Mouse (Mus musculus): ENCODE data around the gene Myo10. TPM values are rescaled to one million over a fixed set of nuclear protein-coding genes. Genes with fewer than 3 reads are reported as not detected.
A peak's percentile ranks its signal among the peaks of the same experiment; 100 is the strongest.

Myo10 gene
- polyA plus RNA-seq, 1 experiment from 2014 or later = 40.5 TPM

DNA sequence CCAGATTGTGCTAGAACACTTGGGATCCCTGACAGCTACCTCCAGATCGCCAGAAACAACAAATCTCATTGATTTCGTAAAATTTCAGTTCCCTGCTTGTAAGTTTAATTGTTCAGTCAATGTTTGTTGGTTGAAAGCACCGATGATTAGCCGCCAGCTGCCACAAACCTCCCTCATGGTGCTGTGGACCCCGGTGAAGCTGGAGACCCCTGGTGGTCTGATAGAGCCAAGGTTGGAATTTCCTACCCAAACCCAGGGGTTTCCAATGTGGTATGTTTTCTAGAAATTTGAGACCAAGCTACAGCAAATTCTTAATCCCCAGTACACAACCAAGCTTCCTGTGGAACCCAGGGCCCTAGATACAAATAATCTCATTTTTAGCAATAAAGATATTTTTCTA, 179.4 kb downstream of the Myo10 start:
- Histone ChIP-seq H3K36me3 (peaks cover 98% of the 10 kb centered on the region), H3K9ac (no peak overlapping the region), H3K27me3 (no peaks in the 10 kb centered on the region), H3K9me3 (replicated peaks) (no peaks in the 10 kb centered on the region), H3K4me3 (replicated peaks) (no peak overlapping the region), H3K4me1 (peaks cover 16% of the 10 kb centered on the region), H3K27ac (no peak overlapping the region), H3K4me2 (no peak overlapping the region)
- WGBS = 84% methylated on average over 5 of the region's 5 CpGs
- ATAC-seq (replicated peaks; ENCODE audit: low FRiP score) = no peak

- no peaks in the 10 kb centered on the region for H3K9me3 ChIP-seq (replicated peaks)
- WGBS = 68% methylated on average over 8 of the region's 8 CpGs
- H3K36me3 ChIP-seq = peaks cover 98% of the 10 kb centered on the region
- H3K4me1 ChIP-seq = peaks cover 16% of the 10 kb centered on the region
- no peak overlapping the region for H3K4me2 ChIP-seq
- no peak for ATAC-seq (replicated peaks; ENCODE audit: low FRiP score)
- no peaks in the 10 kb centered on the region for H3K27me3 ChIP-seq
- no peak overlapping the region for H3K27ac ChIP-seq
- H3K4me3 ChIP-seq (replicated peaks) = no peak overlapping the region
- H3K9ac ChIP-seq = no peak overlapping the region
Observed at GRCm38 (mm10) chr15:25802194-25802593, 179.9 kb downstream of the Myo10 start.

DNA sequence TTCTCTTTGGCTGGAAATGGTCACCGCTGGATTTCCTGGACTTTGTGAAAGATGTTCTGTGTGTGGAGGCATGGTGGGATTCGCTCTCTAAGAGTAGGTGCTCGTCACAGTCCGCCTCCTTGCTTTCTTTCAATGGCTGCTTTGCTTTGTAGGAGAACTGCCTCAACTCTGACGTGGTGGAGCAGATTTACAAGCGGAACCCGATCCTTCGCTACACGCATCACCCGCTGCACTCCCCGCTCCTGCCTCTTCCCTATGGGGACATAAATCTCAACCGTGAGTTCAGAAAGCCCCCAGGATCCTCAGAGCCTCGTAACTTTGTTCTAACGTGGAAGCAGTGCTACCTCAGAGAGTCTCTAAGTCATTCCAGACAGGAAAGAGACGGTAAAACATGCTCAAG, 180.8 kb downstream of the Myo10 start:
- no peaks in the 10 kb centered on the region for H3K9me3 ChIP-seq (replicated peaks)
- WGBS = 27% methylated on average over 15 of the region's 15 CpGs
- H3K4me2 ChIP-seq = no peak overlapping the region
- H3K4me1 ChIP-seq = peaks cover 16% of the 10 kb centered on the region
- no peak overlapping the region for H3K9ac ChIP-seq
- ATAC-seq (replicated peaks; ENCODE audit: low FRiP score) = peak; percentile 59; the same call in 1 of the 2 replicates
- H3K36me3 ChIP-seq = peaks cover 99% of the 10 kb centered on the region
- no peaks in the 10 kb centered on the region for H3K27me3 ChIP-seq
- H3K27ac ChIP-seq = no peak overlapping the region
- no peak overlapping the region for H3K4me3 ChIP-seq (replicated peaks)

DNA sequence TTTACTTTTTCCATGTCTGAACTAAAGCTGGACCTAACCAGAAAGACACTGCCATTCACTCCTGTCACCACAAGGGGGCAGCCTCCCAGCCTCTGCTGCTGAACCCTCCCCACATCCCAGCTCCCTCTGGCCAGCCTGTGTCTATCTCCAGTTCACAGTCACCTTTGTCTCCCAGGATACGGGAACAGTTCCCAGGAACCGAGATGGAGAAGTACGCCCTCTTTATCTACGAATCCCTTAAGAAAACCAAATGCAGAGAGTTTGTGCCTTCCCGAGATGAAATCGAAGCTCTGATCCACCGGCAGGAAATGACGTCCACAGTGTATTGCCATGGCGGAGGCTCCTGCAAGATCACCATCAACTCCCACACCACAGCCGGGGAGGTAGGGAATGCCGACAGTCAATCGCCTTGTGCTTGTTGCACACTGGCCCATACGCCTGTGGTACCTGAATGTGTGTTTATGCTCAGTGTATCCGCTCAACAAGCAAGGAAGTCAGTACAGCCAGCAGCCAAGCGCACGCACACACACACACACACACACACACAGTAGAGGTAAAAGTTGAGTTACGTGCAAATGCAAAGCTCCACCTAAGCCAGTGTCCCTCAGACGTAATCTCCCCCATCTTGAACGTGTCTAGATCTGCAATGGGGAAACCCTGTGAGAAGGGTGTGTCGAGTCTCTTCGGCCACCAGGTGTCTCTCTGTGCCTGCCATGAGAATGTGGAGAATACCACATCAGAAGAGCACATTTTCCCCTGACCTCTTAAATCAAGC, 183.2 kb downstream of the Myo10 start:
- H3K36me3 ChIP-seq = peaks cover 99% of the 10 kb centered on the region
- 80% methylated on average over 21 of the region's 21 CpGs for WGBS
- no peak for ATAC-seq (replicated peaks; ENCODE audit: low FRiP score)
- H3K4me2 ChIP-seq = no peak overlapping the region
- H3K27me3 ChIP-seq = no peaks in the 10 kb centered on the region
- H3K9me3 ChIP-seq (replicated peaks) = no peaks in the 10 kb centered on the region
- H3K27ac ChIP-seq = no peak overlapping the region
- H3K4me1 ChIP-seq = peaks cover 16% of the 10 kb centered on the region
- H3K4me3 ChIP-seq (replicated peaks) = no peak overlapping the region
- H3K9ac ChIP-seq = no peak overlapping the region

DNA sequence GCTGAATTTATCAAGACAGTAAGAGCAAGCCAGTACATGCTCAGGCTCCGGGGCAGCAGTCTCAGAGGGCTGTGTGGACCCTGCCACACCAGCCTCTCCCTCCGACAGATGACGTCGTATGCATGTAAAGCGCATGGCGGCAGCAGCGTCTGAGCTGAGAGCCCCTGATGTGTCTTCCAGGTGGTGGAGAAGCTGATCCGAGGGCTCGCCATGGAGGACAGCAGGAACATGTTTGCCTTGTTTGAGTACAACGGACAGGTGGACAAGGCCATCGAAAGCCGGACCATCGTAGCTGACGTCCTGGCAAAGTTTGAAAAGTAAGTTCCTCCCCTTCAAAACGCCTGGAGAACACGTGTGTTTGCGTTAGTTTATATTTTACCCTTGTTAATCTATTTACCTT, 184.0 kb downstream of the Myo10 start:
- 91% methylated on average over 17 of the region's 17 CpGs for WGBS
- no peak for ATAC-seq (replicated peaks; ENCODE audit: low FRiP score)
- H3K36me3 ChIP-seq = peaks cover 99% of the 10 kb centered on the region

DNA sequence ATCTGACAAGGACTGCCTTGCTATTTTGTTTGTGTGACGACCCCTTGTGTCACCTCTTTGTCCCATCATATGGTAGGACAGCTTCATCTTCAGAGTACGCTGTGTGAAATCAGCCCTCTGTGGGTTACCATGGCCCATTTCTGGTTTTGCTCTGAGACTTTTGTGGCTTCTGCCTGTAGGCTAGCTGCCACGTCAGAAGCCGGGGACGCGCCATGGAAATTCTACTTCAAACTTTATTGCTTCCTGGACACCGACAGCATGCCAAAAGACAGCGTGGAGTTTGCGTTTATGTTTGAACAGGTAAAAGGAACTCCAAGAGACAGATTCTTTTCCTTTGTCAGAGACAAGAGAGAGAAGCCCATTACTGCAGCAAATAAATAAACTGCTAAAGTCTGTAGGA, 184.6 kb downstream of the Myo10 start:
- no peak overlapping the region for H3K4me3 ChIP-seq (replicated peaks)
- H3K4me1 ChIP-seq = peaks cover 16% of the 10 kb centered on the region
- WGBS = 93% methylated on average over 9 of the region's 9 CpGs
- H3K27ac ChIP-seq = no peak overlapping the region
- H3K9ac ChIP-seq = no peak overlapping the region
- no peak overlapping the region for H3K4me2 ChIP-seq
- peaks cover 99% of the 10 kb centered on the region for H3K36me3 ChIP-seq
- H3K9me3 ChIP-seq (replicated peaks) = no peaks in the 10 kb centered on the region
- no peak for ATAC-seq (replicated peaks; ENCODE audit: low FRiP score)
- H3K27me3 ChIP-seq = no peaks in the 10 kb centered on the region

More for the DNA sequence above, 184.0 kb downstream of the Myo10 start:
- no peak overlapping the region for H3K27ac ChIP-seq
- peaks cover 16% of the 10 kb centered on the region for H3K4me1 ChIP-seq
- H3K27me3 ChIP-seq = no peaks in the 10 kb centered on the region
- no peaks in the 10 kb centered on the region for H3K9me3 ChIP-seq (replicated peaks)
- H3K4me2 ChIP-seq = no peak overlapping the region
- no peak overlapping the region for H3K9ac ChIP-seq
- H3K4me3 ChIP-seq (replicated peaks) = no peak overlapping the region

- no peak for ATAC-seq (replicated peaks; ENCODE audit: low FRiP score)
- no peaks in the 10 kb centered on the region for H3K9me3 ChIP-seq (replicated peaks)
- no peak overlapping the region for H3K9ac ChIP-seq
- no peak overlapping the region for H3K4me3 ChIP-seq (replicated peaks)
- peaks cover 94% of the 10 kb centered on the region for H3K36me3 ChIP-seq
- 86% methylated on average over 20 of the region's 20 CpGs for WGBS
- no peak overlapping the region for H3K4me2 ChIP-seq
- H3K27ac ChIP-seq = 0 out of 2 replicates have a peak overlapping the region, but pooled peaks have one; percentile 2
- no peaks in the 10 kb centered on the region for H3K27me3 ChIP-seq
- peaks cover 9% of the 10 kb centered on the region for H3K4me1 ChIP-seq
Observed at GRCm38 (mm10) chr15:25808677-25809460, 186.5 kb downstream of the Myo10 start.

DNA sequence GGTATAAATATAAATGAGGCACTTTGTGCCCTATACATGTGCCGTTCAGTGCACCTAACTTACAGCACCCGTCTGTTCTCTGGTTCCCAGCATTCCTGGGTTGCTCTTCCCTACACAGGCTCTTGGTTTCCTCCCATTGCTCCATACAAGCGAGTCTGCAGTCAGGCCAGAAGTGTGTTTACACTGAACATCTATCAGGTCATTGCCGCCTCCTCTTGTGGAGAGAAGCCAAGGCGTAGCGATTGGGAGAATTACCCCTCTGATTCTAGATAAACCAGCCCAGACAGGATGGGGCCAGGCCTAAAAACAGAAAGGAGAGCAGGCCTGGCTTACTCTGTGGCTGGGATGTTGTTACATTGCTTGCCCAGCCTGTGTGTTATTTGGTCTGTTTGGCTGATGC, 187.3 kb downstream of the Myo10 start:
- Histone ChIP-seq H3K4me3 (replicated peaks) (no peak overlapping the region), H3K9me3 (replicated peaks) (no peaks in the 10 kb centered on the region), H3K9ac (no peak overlapping the region), H3K4me2 (no peak overlapping the region), H3K36me3 (peaks cover 93% of the 10 kb centered on the region), H3K27me3 (no peaks in the 10 kb centered on the region), H3K27ac (no peak overlapping the region), H3K4me1 (peaks cover 9% of the 10 kb centered on the region)
- ATAC-seq (replicated peaks; ENCODE audit: low FRiP score) = no peak
- WGBS = 78% methylated on average over 6 of the region's 6 CpGs

GRCm38 (mm10) chr15:25811834-25812250, 189.5 kb downstream of the Myo10 start:
- Histone ChIP-seq H3K4me3 (replicated peaks) (no peak overlapping the region), H3K4me2 (peak overlapping the region; percentile 10; the same call in 1 of the 2 replicates), H3K4me1 (peaks cover 9% of the 10 kb centered on the region), H3K9me3 (replicated peaks) (peaks cover 3% of the 10 kb centered on the region; the same call in 1 of the 2 replicates), H3K27me3 (no peaks in the 10 kb centered on the region), H3K27ac (peak overlapping the region; percentile 37), H3K36me3 (peaks cover 84% of the 10 kb centered on the region), H3K9ac (no peak overlapping the region)
- 63% methylated on average over 11 of the region's 11 CpGs for WGBS
- ATAC-seq (replicated peaks; ENCODE audit: low FRiP score) = peak; percentile 62

DNA sequence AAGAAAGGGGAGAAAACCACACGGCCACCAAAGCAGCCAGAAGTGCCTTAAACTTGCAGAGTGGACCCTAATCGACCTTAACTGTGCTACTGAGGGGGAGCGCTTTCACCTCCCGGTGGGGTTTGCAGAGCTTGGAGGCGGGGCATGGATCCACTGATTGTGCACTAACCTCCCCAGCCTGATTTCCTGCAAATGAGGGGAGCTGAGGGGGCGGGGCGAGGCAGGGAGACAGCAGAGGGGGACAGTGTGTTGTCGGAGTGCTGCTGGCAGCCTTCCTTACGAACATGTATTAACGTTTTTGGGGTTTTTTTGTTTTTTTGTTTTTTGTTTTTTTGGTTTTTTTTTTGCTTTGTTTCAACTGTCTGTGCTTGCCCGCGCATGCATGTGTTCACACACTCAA, 190.2 kb downstream of the Myo10 start:
- H3K9me3 ChIP-seq (replicated peaks) = peaks cover 3% of the 10 kb centered on the region; the same call in 1 of the 2 replicates
- no peak overlapping the region for H3K4me3 ChIP-seq (replicated peaks)
- WGBS = 51% methylated on average over 12 of the region's 12 CpGs
- peaks cover 9% of the 10 kb centered on the region for H3K4me1 ChIP-seq
- ATAC-seq (replicated peaks; ENCODE audit: low FRiP score) = no peak
- H3K27ac ChIP-seq = peak overlapping the region; percentile 37; the same call in 1 of the 2 replicates
- peaks cover 78% of the 10 kb centered on the region for H3K36me3 ChIP-seq
- H3K9ac ChIP-seq = no peak overlapping the region
- no peaks in the 10 kb centered on the region for H3K27me3 ChIP-seq
- H3K4me2 ChIP-seq = peak overlapping the region; percentile 10; the same call in 1 of the 2 replicates

DNA sequence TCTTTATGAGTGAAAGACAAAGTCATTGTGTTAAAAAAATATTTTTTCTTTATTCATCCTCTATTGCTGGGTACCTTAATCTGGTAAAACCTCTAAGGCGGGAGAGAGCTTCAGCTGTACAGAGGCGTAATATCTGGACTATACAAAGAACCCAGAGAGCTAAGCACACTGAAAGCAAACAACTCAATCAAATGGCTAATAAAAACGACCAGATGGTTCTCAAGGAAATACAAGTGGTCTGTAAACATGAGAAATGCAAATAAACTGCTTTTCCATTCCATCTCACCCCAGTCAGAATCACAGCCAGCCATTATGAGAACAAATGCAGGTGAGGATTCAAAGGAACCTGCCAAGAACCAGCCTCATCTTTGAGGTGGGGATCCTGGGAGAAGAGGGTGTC, 192.2 kb downstream of the Myo10 start:
- Histone ChIP-seq H3K9ac (no peak overlapping the region), H3K27ac (no peak overlapping the region), H3K4me2 (no peak overlapping the region), H3K4me3 (replicated peaks) (no peak overlapping the region), H3K9me3 (replicated peaks) (peaks cover 3% of the 10 kb centered on the region; the same call in 1 of the 2 replicates), H3K36me3 (peaks cover 57% of the 10 kb centered on the region), H3K27me3 (no peaks in the 10 kb centered on the region), H3K4me1 (peaks cover 9% of the 10 kb centered on the region)
- WGBS = 79% methylated on average over 3 of the region's 3 CpGs
- ATAC-seq (replicated peaks; ENCODE audit: low FRiP score) = no peak

GRCm38 (mm10) chr15:25817191-25817590, 194.9 kb downstream of the Myo10 start:
- Histone ChIP-seq H3K27ac (no peak overlapping the region), H3K4me1 (peaks cover 5% of the 10 kb centered on the region), H3K4me2 (no peak overlapping the region), H3K9me3 (replicated peaks) (peaks cover 3% of the 10 kb centered on the region; the same call in 1 of the 2 replicates), H3K9ac (no peak overlapping the region), H3K4me3 (replicated peaks) (no peak overlapping the region), H3K27me3 (no peaks in the 10 kb centered on the region), H3K36me3 (peaks cover 31% of the 10 kb centered on the region)
- WGBS = 85% methylated on average over 2 of the region's 2 CpGs
- ATAC-seq (replicated peaks; ENCODE audit: low FRiP score) = no peak
